Mouse (Mus musculus) neutrophil, adult 5-6 weeks (primary cell): ENCODE measurements around the gene Akt1s1. TPM values are rescaled to one million over a fixed set of nuclear protein-coding genes. Genes with fewer than 3 reads are reported as not detected.
"Not testable (repeated sequence)": the region's sequence is repeated elsewhere in the genome, so short reads cannot be mapped to it uniquely, and the experiment has no call there.

Experiments
- ATAC-seq: fragments of 151-379, 151-347 bp; 2 replicates; pipeline ENCODE4 v1.8.0; 2017; ENCODE audit warnings: mild to moderate bottlenecking, moderate TSS enrichment; ENCODE audit not compliant: insufficient number of reproducible peaks, poor library complexity, low FRiP score, severe bottlenecking; ENCODE audit errors: extremely low read depth
- total RNA-seq: library from RNA; stranded (forward); fragments of 200-1000 nt; gene quantifications from 2 replicates; pipeline ENCODE4 v1.2.3, GENCODE M21; 2017

Gene Akt1s1
- total RNA-seq, 1 experiment from 2014 or later: 37.0 TPM

DNA sequence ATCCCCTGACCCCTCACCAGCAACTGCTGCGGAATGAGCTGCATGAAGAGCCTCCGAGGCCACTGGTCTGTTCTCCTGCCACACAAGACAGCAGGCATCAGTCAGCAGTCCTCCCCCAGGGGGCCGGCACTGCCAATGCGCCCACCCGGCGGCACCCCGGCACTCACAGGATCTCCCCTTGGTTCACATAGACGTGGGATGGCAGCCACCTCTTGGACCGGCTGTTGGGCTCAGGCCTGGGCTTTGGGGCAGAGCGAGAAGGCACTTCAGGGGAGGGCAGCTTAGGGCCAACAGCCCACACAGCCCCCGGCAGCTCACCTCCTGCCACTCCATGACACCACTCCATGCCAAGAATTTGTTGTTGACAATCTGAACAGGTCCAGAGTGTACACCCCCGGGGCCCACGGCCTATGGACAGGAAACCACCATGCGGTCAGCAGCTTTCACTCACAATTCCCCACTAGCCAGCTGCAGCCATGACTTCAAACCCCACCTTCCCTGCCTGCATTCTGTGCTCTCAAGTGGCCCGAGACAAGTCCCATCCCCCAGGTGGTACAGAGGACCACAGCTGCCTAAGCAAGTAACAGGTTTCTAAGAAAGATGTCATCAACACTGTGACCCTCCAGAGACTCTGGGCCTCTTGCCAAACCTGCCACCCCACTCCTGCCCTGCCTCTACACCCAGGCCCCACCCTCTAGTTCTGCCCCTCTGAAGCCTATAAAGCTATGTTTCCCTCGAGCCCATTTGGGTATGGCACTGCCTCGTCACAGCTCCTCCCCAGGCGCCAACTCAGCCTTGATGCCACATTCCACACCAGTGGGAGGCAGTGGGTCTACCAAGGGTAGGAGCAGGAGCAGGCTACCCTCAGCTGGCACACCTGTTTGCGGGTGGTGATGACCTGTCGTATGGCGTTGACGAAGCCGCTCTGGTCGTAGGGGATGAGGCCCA is 16.1 kb downstream of the Akt1s1 start:
- ATAC-seq: no peak

DNA sequence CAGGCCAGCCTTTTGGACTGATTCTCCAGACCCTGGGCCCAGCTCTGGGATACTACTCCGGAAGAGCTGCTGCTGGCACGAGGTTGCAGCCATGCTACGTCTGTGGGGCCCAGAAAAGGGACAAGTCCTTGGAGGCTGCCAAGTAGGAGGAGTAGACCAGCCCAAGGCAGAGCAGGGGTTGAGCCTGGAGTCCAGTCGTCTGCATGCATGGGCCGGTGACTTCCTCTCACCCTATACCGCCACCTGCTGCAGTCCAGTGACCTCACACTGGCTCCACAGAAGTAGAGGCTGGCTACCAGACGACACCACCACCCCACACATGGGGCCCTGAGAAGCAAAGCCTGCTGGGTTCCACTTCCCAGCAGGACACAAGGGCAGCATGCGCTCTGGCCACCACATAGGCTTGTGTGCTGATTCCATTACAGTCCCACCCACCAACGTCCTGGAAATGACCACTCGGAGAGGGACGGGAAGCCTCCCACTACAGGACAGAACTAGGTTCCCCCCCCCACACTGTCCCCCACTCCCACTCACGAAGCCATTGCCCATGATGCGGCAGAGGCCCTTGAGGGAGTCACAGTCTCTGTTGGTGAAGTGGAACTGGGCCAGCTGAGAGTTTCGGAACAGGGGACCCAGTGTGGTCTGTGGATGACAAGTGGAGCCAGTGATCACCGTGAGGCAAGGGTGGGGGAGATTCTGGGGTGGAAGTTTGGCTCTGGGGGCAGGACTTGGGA is 17.7 kb downstream of the Akt1s1 start:
- peak; percentile 37; the same call in 1 of the 2 replicates for ATAC-seq

DNA sequence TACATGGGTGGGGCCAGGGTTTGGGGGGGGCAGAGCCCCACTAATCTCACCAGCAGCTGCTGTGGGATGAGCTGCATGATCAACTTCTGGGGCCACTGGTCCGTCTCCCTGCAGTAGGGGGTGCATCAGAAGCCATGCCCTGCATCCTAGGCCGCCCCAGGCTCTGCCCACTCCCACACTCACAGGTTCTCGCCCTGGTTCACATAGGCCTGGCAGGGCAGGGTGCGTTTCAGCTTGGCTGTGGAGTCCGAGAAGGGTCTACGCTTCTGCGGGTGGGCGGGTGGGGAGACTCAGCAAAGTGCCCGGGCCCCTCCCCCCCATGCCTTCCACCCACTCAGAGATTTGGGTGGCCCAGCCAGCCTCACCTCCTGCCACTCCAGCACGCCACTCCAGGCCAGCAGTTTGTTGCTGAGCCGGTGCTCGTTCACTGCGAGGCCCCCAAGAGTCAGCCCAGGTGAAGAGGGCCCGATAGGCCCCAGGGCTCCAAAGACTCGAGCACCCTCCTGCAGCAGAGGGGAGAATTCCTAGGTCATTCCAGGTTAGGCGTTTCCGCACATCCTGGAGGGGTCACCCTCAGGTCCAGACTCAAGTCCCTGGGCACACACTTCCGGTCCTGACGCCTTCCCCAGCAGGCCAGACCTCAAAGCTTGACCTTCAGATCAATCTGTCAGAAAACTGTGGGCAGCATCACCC is 18.4 kb downstream of the Akt1s1 start:
- no peak for ATAC-seq

DNA sequence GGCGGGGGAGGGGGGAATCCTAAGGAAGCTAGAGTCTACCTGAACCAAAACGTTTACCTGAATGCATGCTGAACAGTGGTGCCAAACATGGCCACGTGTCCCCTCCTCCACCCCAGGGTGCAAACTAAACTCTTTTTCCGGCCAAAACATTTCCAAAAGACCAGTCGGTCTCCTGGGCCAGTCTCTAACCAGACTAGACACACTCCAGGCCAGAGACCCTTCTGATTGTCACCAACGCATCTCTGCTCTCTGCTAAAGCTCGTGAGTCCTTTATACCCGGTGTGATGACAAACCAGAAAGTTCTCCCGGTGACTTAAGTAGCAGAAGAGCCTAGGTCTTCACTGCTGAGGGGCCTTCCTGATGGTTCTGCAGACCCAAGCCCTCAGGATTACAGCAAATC is 19.0 kb downstream of the Akt1s1 start:
- no peak for ATAC-seq

DNA sequence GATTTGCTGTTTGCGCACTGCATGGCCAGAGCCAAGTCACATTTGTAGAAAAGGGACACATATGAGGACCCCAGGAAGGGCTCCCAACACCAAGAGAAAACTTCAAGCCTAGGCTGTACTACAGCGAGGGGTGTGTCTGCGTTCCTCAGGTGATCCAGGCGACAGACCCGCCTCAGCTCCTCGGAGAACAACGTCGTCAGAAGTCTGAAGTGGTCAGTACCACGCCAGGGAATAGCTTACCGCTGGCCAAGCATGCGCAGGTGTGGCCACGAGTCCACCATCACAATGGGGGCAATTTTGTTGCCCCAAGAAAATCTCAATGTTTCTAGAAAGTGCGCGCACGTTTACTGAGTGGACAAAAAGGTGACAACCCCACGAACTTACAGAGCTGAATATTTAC is 19.7 kb downstream of the Akt1s1 start:
- ATAC-seq: no peak

DNA sequence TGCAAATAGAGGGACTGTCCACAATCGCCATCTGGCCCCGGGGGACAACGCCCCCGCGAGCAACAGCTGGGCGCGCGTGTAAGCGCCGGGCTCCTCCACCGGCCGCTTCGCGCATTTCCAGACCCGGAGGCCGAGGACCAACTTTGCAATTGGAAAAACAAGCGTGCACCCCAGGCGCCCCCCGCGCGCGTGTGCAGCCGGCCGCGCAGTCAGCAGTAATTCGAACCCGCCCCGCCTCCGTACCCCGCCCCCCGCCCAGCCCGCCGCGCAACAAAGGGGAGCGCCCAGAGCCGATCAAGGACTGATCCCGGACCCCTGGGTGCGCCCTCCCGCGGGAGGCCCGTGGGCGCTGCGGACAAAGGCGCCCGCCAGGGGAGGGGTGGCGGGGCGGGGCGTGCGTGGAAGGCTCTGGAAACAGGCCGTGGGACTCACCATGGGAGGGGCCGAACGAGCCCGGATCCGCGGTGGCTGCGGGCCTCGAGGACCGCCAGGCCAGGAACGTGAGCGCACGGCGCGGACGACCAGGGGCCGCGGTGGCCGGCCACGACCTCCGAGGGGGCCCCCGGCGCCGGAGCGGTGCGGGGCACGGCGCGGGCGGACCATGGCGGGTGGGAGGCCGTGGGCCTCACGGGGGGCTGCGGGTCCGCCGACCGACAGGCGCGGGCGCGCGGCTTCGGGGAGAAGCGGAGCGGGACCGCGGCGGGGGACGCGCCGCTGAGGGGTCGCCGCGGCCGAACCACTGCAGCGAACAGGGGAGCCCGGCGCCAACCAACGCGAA is 20.3 kb downstream of the Akt1s1 start:
- ATAC-seq: no peak

DNA sequence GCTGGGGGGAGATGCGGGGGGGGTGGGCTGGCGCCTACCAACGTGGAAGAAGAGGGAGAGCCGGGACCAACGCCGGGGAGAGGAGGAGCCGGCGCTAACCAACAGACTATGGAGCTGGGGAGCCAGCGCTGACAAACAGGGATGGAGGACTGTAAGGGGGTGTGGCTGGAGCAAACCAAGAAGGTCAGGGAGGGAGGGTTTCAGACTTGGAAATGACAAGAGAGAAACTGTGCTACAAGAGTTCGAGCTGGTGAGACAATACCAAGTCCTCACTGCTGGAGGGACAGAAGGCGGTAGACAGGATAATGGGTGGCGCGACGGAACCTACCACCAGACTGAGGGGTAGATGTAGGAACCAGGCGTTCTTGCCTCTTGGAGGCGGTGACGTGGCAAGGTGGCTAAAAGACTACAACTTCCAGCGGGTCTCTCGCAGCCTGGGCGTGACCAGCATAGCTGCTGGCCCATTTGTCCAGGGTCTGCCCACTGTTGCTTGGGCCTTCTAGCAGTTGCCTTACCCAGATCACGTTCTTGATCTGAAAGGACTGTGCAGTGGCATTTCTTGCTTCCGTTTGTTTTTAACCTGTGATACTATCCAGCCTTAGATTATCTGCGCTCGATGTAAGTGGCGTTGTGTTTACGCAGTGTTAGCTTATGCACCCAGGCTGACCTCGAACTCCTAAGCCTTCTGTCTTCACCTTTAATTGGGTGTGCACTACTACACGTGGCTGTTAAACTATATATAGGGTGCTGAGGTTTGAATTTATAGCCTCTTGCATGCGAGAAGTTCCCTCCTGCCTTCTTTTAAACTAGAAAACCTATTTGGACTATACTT is 21.1 kb downstream of the Akt1s1 start, which contains the start of gene Ptov1:
Ptov1 (minus strand) TSS at position 92 of the 832 bp plus-strand sequence.
- peak; percentile 73 for ATAC-seq

DNA sequence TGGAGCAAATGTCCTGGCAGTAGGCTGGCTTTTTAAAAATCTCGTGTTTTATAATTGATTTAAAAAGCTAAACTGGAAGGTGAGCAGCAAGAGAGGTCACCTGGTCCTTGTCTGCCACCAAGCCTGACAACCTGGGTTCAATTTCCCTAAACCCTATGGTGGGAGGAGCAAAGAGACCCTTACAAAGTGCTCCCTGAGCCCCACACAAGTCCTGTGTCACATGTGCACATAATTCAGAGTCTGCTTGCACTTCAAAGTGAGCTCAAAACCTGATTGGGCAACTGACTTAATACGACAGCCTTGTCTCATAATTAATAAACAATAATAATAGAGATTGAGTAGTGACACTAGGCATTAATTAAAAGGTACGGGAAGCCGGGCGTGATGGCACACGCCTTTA is 21.8 kb downstream of the Akt1s1 start:
- ATAC-seq: no peak

DNA sequence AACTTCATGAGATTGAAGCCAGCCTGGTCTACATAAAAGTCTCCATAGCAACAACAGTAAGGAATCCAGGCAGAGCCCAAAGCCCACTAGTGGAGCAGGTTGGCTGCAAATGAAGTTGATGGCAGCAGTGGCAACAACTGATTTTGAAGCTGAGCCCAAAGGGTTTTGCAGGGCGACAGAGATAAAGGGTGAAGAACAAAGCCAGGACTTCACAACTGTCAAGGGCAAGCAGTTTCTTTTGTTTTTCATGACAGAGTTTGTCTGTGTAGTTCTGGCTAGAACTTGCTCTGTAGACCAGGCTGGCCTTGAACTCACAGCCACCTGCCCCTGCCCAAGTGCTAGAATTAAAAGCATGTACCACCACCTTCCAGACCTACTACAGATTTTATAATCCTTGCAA is 22.4 kb downstream of the Akt1s1 start:
- ATAC-seq: no peak

DNA sequence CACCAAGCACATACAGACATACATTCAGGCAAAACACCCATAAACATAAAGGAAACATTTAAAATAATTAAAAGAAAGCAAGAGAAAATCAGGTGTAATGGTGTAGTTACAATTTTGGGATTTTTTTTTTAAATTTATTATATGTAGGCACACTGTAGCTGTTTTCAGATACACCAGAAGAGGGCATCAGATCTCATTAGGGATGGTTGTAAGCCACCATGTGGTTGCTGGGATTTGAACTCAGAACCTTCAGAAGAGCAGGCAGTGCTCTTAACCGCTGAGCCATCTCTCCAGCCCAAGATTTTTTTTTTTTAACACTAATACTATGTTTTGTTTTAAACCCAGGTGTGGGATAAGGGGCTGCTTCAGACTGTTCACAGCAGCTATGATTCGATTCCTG is 23.0 kb downstream of the Akt1s1 start:
- not testable (repeated sequence) for ATAC-seq

DNA sequence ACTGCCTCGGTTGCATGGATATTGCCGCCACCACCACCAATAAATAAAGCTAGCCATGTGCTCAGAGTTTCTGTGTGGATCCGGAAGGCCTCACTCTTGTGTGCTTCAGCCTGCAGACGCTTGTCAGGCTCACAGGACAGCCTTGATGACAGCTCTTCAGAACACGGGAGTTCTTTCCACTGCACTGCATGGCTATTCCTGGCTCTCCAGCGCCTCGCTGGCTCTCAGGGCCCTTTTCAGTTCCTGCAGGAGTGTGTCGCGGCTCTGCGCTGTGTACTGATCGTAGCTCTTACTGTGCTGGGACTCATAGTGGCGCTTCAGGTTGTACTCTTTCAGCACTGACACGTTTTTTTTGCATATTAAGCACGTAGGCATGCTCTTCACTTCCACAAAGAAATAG is 29.0 kb downstream of the Akt1s1 start:
- no peak for ATAC-seq

DNA sequence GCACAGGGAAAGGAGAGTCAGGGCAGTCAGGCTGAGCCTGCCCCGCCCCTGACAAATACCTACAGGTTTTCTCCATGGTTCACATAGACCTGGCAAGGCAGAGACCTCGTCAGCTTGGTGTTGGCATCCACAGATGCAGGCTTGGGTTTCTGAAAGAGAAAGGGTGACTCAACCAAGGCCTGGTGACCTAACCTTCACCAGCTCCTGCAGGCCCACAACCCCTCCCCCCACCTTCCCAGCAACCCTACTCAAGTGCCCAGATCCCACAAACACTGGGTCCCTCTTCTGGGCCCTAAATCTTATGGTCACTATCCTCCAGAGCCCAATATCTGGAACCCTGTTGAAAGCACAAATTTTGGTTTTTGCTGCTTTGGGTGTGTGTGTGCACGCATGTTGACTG is 34.2 kb downstream of the Akt1s1 start:
- no peak for ATAC-seq

DNA sequence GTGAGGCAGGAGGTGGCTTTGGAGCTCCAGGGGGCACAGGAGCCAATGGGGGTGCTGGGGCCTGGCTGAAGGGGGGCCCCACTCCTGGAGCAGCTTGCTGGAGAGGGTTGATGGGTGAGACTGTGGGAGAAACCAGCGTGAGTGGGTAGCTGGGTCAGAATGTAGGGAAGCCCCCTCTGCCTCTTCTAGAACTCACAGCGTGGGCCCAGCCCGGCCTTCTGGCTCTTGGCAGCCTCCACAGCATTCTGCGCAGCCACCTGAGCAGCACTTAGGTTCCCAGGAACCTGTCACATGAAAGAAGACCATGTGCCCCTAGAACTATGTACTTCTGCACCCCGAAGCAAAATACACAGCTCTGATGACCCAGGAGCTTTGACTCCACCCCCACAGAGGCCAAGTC is 35.8 kb downstream of the Akt1s1 start:
- no peak for ATAC-seq

DNA sequence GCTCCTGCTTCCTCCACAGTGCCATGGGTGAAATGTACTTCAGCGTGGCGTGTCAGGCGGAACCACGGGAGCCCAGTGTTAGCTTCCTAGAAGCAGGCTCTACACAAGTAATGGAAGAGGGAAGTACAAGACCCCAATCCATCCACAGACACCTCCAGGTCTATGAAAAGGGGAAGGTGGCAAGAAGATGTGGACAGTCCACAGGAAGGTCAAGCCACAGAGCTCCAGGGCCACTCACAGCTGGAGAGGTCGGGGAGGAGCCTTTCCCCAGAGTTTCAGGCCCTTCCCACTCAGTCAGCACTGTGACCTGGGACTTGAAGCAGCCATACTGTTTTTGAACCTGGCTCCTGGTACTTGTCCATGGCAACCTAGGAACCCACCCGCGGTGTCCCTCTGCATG is 38.2 kb downstream of the Akt1s1 start:
- peak; percentile 33; the same call in 1 of the 2 replicates for ATAC-seq

DNA sequence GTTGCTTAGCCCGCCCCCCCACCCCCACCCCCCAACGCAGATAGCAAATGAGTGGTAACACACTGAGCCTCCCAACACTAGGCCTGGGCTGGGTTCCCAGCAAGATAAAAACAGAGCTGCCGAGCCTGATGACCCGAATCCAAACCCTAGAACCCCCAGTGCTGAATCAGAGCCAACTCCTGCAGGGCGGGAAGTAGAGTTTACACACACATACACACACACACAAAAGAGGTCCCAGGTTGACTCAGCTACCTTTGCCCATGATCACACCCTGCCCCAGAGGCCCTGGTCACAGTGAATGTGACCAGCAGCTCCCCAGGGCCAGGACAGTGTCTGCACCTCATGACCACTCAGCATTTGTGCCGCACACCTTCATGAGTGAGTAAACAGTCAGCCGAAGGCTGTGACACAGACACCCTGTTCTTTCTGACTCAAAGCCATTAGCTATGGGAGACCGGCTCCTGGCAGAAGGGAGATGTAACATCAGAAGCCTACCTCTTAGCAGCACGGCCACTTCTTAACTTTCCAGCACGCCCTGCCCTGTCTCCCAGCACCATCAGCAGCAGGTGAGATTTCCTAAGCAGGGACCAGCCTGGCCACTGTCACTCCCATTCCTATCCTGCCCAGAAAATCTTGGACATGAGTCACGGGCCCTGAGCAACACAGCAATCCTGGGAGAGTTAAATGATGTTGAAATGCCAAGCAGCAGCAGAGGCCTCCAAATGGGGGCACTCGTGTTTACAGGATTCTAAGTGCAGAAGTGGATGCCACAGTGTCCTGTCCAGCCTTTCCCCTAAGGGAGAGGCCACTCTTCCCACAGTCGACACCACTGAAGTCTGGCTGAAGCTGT is 39.7 kb downstream of the Akt1s1 start:
- no peak for ATAC-seq

DNA sequence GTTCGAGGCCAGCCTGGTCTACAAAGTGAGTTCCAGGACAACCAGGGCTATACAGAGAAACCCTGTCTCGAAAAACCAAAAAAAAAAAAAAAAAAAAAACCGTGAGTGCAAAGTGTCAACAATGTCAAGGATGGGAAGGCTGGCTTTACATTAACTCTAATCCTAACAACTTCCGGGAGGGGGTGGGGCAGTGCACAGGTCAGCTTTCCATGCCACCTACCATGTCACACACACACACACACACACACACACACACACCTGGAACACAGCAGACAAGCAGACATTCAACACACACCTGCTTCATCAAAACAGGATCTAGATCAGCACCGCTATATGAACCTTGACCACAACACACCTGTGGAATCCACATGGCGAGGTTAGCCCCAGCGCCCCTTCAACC is 41.4 kb downstream of the Akt1s1 start:
- ATAC-seq: no peak

DNA sequence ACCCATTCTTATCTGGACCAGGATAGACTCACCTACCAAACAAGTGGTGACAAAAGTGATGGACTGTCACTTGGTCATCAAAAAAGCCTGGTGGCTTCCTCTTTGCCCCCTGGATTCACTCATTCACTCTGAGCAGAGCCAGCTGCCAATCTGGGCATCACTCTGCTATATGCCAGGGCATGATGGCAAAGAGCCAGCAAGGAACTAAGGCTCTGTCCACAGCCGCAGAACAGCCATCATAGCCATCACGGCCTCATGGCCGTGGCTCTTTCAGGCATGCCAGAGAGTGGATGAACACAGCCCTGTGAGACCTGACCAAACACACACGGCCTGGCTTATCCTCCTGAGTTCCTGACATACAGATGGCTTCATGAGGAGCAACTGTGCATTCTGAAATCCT is 41.9 kb downstream of the Akt1s1 start:
- ATAC-seq: no peak
